Mouse (Mus musculus) retina, embryonic 14.5 days (tissue): ENCODE results near the gene Cd22.

Source experiments
- DNase-seq: peaks from one replicate; pipeline ENCODE4 v3.0.0-alpha.2; 2015; ENCODE audit warnings: low spot score

Gene Cd22

DNA sequence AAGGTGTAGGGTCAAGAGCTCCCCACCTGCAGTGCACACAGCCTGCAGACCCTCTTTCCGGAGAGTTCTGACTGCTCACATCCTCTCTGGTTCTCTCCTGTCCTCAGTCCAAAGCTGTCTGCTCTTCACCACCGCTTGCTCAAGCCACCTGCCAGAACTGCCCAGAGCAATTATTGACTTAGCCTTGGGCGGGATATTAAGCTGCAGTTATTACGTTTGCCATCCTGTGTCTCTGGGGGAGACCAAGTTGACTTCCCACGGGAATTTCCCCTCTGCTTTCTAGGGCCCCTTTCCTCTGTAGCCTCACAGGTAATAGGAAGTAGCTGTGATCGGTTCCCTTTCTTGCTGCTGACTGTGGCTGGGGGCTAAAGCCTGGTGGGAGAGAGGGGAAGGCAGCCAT is 60.0 kb downstream of the Cd22 start:
- DNase-seq = no peak
